Mouse (Mus musculus) CH12.LX (cell line): Measurements from ENCODE around the gene Abca17. TPM values are rescaled to one million over a fixed set of nuclear protein-coding genes. Genes with fewer than 3 reads are reported as not detected.

Source experiments
- DNase-seq: peaks from one replicate; pipeline ENCODE4 v3.0.0-alpha.2; 2013; ENCODE audit errors: extremely low read depth
- H3K27ac ChIP-seq: 2 replicates; pipeline ENCODE4 v1.5.1; 2012; ENCODE audit warnings: low read depth, mild to moderate bottlenecking, control low read depth, moderate library complexity; ENCODE audit not compliant: insufficient read depth
- H3K27me3 ChIP-seq: replicated peaks from 2 replicates; pipeline ENCODE3; 2012; ENCODE audit warnings: inconsistent platforms
- H3K36me3 ChIP-seq, 2 experiments: replicated peaks in 1 of 2; 2 replicates each; pipeline versions ENCODE3 to v1.6.1; 2012; ENCODE audit warnings: inconsistent platforms in 1 of 2, low read length in 1 of 2, mild to moderate bottlenecking in 1 of 2, mixed read lengths in 1 of 2, moderate library complexity in 1 of 2; ENCODE audit not compliant: control insufficient read depth in 1 of 2, insufficient read depth in 1 of 2
- H3K4me1 ChIP-seq, 2 experiments: 2 replicates each; pipeline ENCODE4 v1.6.1; 2012; ENCODE audit warnings: inconsistent platforms in 1 of 2, moderate library complexity in 1 of 2; ENCODE audit not compliant: insufficient read depth in 2 of 2, control insufficient read depth in 1 of 2
- H3K4me2 ChIP-seq: 2 replicates; pipeline ENCODE4 v1.6.1; 2012; ENCODE audit warnings: low read depth, mild to moderate bottlenecking, control low read depth; ENCODE audit not compliant: poor library complexity, insufficient read depth, severe bottlenecking
- H3K4me3 ChIP-seq, 3 experiments: fragments of 150-350 bp in 1 of 3; sonication (generic) in 1 of 3; replicated peaks in 1 of 3; 2 replicates each; pipeline versions ENCODE3 to v1.5.1; 2011 to 2012; ENCODE audit warnings: low read depth in 2 of 3, low read length in 2 of 3, mild to moderate bottlenecking in 2 of 3, moderate library complexity in 2 of 3, control low read depth in 1 of 3, improper control_type of control experiment in 1 of 3, inconsistent platforms in 1 of 3, mixed read lengths in 1 of 3; ENCODE audit not compliant: poor library complexity in 1 of 3
- H3K79me2 ChIP-seq: replicated peaks from 2 replicates; pipeline ENCODE4 v1.6.1; 2012; ENCODE audit warnings: mild to moderate bottlenecking, moderate library complexity; ENCODE audit not compliant: control insufficient read depth, poor library complexity, insufficient read depth, severe bottlenecking; ENCODE audit errors: extremely low read depth
- H3K9ac ChIP-seq: 2 replicates; pipeline ENCODE4 v1.6.1; 2012; ENCODE audit warnings: low read depth, mild to moderate bottlenecking, control low read depth, moderate library complexity; ENCODE audit not compliant: insufficient read depth
- H3K9me3 ChIP-seq: replicated peaks from 2 replicates; pipeline ENCODE3; 2012; ENCODE audit warnings: low read length, inconsistent platforms, mixed read lengths
- CHD1 ChIP-seq: IDR thresholded peaks from 2 replicates; pipeline ENCODE4 v1.6.1; 2012; ENCODE audit warnings: low read depth, low read length, improper control_type of control experiment, inconsistent platforms
- CHD2 ChIP-seq: IDR thresholded peaks from 2 replicates; pipeline ENCODE4 v1.6.1; 2011; ENCODE audit warnings: low read length, improper control_type of control experiment
- CTCF ChIP-seq, 2 experiments: IDR thresholded peaks in 1 of 2; conservative IDR thresholded peaks in 1 of 2; 2 replicates each; pipeline ENCODE4 v1.5.1; 2011 to 2012; ENCODE audit warnings: low read depth in 2 of 2, low read length in 2 of 2, improper control_type of control experiment in 1 of 2, inconsistent platforms in 1 of 2, mild to moderate bottlenecking in 1 of 2, moderate library complexity in 1 of 2
- E2F4 ChIP-seq: IDR thresholded peaks from 2 replicates; pipeline ENCODE4 v1.6.1; 2011; ENCODE audit warnings: low read depth, low read length, improper control_type of control experiment; ENCODE audit not compliant: insufficient replicate concordance
- EP300 ChIP-seq: IDR thresholded peaks from 2 replicates; pipeline ENCODE4 v1.6.1; 2011; ENCODE audit warnings: low read length, improper control_type of control experiment
- IRF4 ChIP-seq: IDR thresholded peaks from 2 replicates; pipeline ENCODE4 v1.6.1; 2014; ENCODE audit warnings: low read depth, mild to moderate bottlenecking, inconsistent platforms, low read length, improper control_type of control experiment
- JUND ChIP-seq: conservative IDR thresholded peaks from 2 replicates; pipeline ENCODE4 v1.6.1; 2011; ENCODE audit warnings: low read depth, low read length, improper control_type of control experiment
- MAX ChIP-seq: IDR thresholded peaks from 2 replicates; pipeline ENCODE4 v1.6.1; 2011; ENCODE audit warnings: low read length, improper control_type of control experiment
- MAZ ChIP-seq: IDR thresholded peaks from 2 replicates; pipeline ENCODE4 v1.6.1; 2012; ENCODE audit warnings: low read depth, mild to moderate bottlenecking, inconsistent platforms, low read length, improper control_type of control experiment, moderate library complexity
- MEF2A ChIP-seq: IDR thresholded peaks from 2 replicates; pipeline ENCODE4 v1.6.1; 2014; ENCODE audit warnings: low read depth, mild to moderate bottlenecking, inconsistent platforms, low read length, improper control_type of control experiment, borderline replicate concordance
- MXI1 ChIP-seq: IDR thresholded peaks from 2 replicates; pipeline ENCODE4 v1.6.1; 2011; ENCODE audit warnings: mild to moderate bottlenecking, low read depth, low read length, improper control_type of control experiment
- MYC ChIP-seq: IDR thresholded peaks from 2 replicates; pipeline ENCODE4 v1.6.1; 2011; ENCODE audit warnings: low read depth, mild to moderate bottlenecking, improper control_type of control experiment, low read length
- NELFE ChIP-seq: IDR thresholded peaks from 2 replicates; pipeline ENCODE4 v1.6.1; 2011; ENCODE audit warnings: low read depth, low read length, improper control_type of control experiment
- NRF1 ChIP-seq: IDR thresholded peaks from 2 replicates; pipeline ENCODE4 v1.6.1; 2014; ENCODE audit warnings: low read depth, mild to moderate bottlenecking, inconsistent platforms, low read length, improper control_type of control experiment, moderate library complexity
- PAX5 ChIP-seq: IDR thresholded peaks from 2 replicates; pipeline ENCODE4 v1.6.1; 2012; ENCODE audit warnings: low read length, inconsistent platforms, mixed read lengths
- POLR2A ChIP-seq: IDR thresholded peaks from 2 replicates; pipeline ENCODE4 v1.6.1; 2011; ENCODE audit warnings: low read depth, mild to moderate bottlenecking, improper control_type of control experiment, low read length
- RAD21 ChIP-seq: IDR thresholded peaks from 2 replicates; pipeline ENCODE4 v1.6.1; 2011; ENCODE audit warnings: low read depth, mild to moderate bottlenecking, low read length, improper control_type of control experiment, moderate library complexity
- RCOR1 ChIP-seq: conservative IDR thresholded peaks from 2 replicates; pipeline ENCODE4 v1.6.1; 2012; ENCODE audit warnings: low read depth, mild to moderate bottlenecking, inconsistent platforms, low read length, improper control_type of control experiment
- SIN3A ChIP-seq: IDR thresholded peaks from 2 replicates; pipeline ENCODE4 v1.6.1; 2012; ENCODE audit warnings: low read length, improper control_type of control experiment, inconsistent platforms
- USF2 ChIP-seq: conservative IDR thresholded peaks from 2 replicates; pipeline ENCODE4 v1.6.1; 2011; ENCODE audit warnings: low read depth, low read length, improper control_type of control experiment
- ZKSCAN1 ChIP-seq: IDR thresholded peaks from 2 replicates; pipeline ENCODE4 v1.6.1; 2012; ENCODE audit warnings: low read depth, inconsistent platforms, low read length, improper control_type of control experiment, borderline replicate concordance
- dilution Hi-C: fragments of 300-500 bp; cut with MboI; formaldehyde crosslinking; loops from 2 replicates; pipeline ENCODE4 v1.14.3; 2020; ENCODE audit warnings: low sequenced_read_pairs; ENCODE audit not compliant: extremely low pct_unique_long_range_greater_than_20kb, extremely low pct_ligation_motif_present
- in situ Hi-C: fragments of 300-500 bp; cut with MboI; formaldehyde crosslinking; loops from 3 replicates; pipeline ENCODE4 v1.14.3; 2019; ENCODE audit warnings: low sequenced_read_pairs, low pct_ligation_motif_present, low pct_unique_long_range_greater_than_20kb, mixed read lengths
- polyA plus RNA-seq: library from polyadenylated mRNA; unstranded; fragments of >175 nt; gene quantifications from 2 replicates; pipeline ENCODE4 v1.2.1, GENCODE M21; 2012; ENCODE audit warnings: low read depth; ENCODE audit not compliant: insufficient read length
- total RNA-seq, 2 experiments: library from RNA; depleted of rRNA; stranded (reverse); fragments of 300-350 nt in 1 of 2; fragments of >200 nt in 1 of 2; gene quantifications; 2 replicates each; pipeline ENCODE4 v1.2.3; 2012 to 2014

Abca17 gene
- total and polyA plus RNA-seq, 3 experiments = not detected

- Histone ChIP-seq H3K36me3 (peaks cover 76 to 97% of the 10 kb centered on the region in 2 experiments), H3K4me3 (no peak overlapping the region), H3K9ac (no peak overlapping the region), H3K4me2 (no peak overlapping the region), H3K27me3 (no peaks in the 10 kb centered on the region), H3K27ac (no peak overlapping the region), H3K9me3 (no peaks in the 10 kb centered on the region), H3K79me2 (no peaks in the 10 kb centered on the region), H3K4me1 (peaks cover 0 to 9% of the 10 kb centered on the region in 2 experiments; a peak in 2 of 4 replicates)
- dilution Hi-C loops (no loop called here), in situ Hi-C loops (no loop called here)
- no peak for DNase-seq
- TF ChIP-seq ZKSCAN1 = no peak
Observed at GRCm38 (mm10) chr17:24227941-24228340, 122.9 kb downstream of the Abca17 start.

GRCm38 (mm10) chr17:24226721-24227120, 124.1 kb downstream of the Abca17 start:
- no peak overlapping the region for H3K4me3 ChIP-seq
- TF ChIP-seq NRF1 = no peak
- no peak for TF ChIP-seq MYC
- TF ChIP-seq RCOR1 = no peak
- TF ChIP-seq EP300 = no peak
- TF ChIP-seq PAX5 = no peak
- no peak for TF ChIP-seq MAZ
- no peak overlapping the region for H3K9ac ChIP-seq
- dilution Hi-C loops (no loop called here), in situ Hi-C loops (no loop called here)
- H3K4me2 ChIP-seq = no peak overlapping the region
- H3K36me3 ChIP-seq = peaks cover 72 to 95% of the 10 kb centered on the region in 2 experiments
- H3K4me1 ChIP-seq = peaks cover 0 to 9% of the 10 kb centered on the region in 2 experiments; a peak in 2 of 4 replicates
- H3K27me3 ChIP-seq = no peaks in the 10 kb centered on the region
- no peak overlapping the region for H3K27ac ChIP-seq
- H3K79me2 ChIP-seq = no peaks in the 10 kb centered on the region
- H3K9me3 ChIP-seq = no peaks in the 10 kb centered on the region
- no peak for DNase-seq

- no peaks in the 10 kb centered on the region for H3K9me3 ChIP-seq
- no peaks in the 10 kb centered on the region for H3K79me2 ChIP-seq
- H3K27ac ChIP-seq = no peak overlapping the region
- peaks cover 65 to 88% of the 10 kb centered on the region in 2 experiments for H3K36me3 ChIP-seq
- peaks cover 0 to 14% of the 10 kb centered on the region in 2 experiments; a peak in 2 of 4 replicates for H3K4me1 ChIP-seq
- H3K4me3 ChIP-seq = no peak overlapping the region
- dilution Hi-C loops = no loop called here
- TF ChIP-seq CTCF (conservative IDR thresholded peaks at IDR 0.05 in 1 of 2, IDR thresholded peaks at IDR 0.05 in 1 of 2; ENCODE audit: low read depth in 2 of 2, low read length in 2 of 2) = no peak
- no peak for TF ChIP-seq USF2
- TF ChIP-seq MYC = no peak
- no peak for TF ChIP-seq SIN3A
- TF ChIP-seq RAD21 = no peak
- TF ChIP-seq MAX = no peak
- TF ChIP-seq MEF2A = no peak
- no peak for TF ChIP-seq MXI1
- no peak for TF ChIP-seq IRF4
- no peak for TF ChIP-seq POLR2A
- TF ChIP-seq JUND = no peak
- TF ChIP-seq CHD2 = no peak
- TF ChIP-seq NELFE = no peak
- TF ChIP-seq CHD1 = no peak
- no peak for TF ChIP-seq E2F4
- TF ChIP-seq, all 38 proteins: peak for 0
- no peak for DNase-seq
- no peak overlapping the region for H3K4me2 ChIP-seq
- no peaks in the 10 kb centered on the region for H3K27me3 ChIP-seq
- H3K9ac ChIP-seq = no peak overlapping the region
- in situ Hi-C loops = no loop called here
Observed at GRCm38 (mm10) chr17:24225851-24226250, 125.0 kb downstream of the Abca17 start.
